Mouse (Mus musculus) left cerebral cortex, postnatal 25 days (tissue): ENCODE measurements around the gene Skint10. TPM values are rescaled to one million over a fixed set of nuclear protein-coding genes. Genes with fewer than 3 reads are reported as not detected.

Experiments
- DNase-seq, 2 experiments: peaks; one replicate each; pipeline ENCODE4 v3.0.0; 2022; ENCODE audit warnings: low spot score in 2 of 2, mixed read lengths in 1 of 2
- intact Hi-C: fragments of 180-260 bp; cut with DNase I; formaldehyde crosslinking; loops from one replicate; pipeline ENCODE4 v1.15.1; 2025
- total RNA-seq, 2 experiments: library from RNA; stranded (reverse); gene quantifications; 2 replicates each; pipeline ENCODE4 v1.2.3; 2021

Skint10 gene
- not detected for total RNA-seq

GRCm38 (mm10) chr4:112774766-112775165 lies at the start of gene Skint10:
TSS of gene Skint10 (minus strand) at chr4:112774866.
- no peak for DNase-seq
- intact Hi-C loops = no loop called here

- intact Hi-C loops = no loop called here
- no peak for DNase-seq
Measured at GRCm38 (mm10) chr4:112790646-112791045, 16.0 kb upstream of the Skint10 start.

Other genes with a start within 250 kb of the Skint10 start
- not detected for gene Skint2, start 217.7 kb downstream of the Skint10 start, total RNA-seq